Mouse (Mus musculus) MEL (cell line): ENCODE results near the gene Cdkl3.

Experiments used
- CTCF ChIP-seq, 3 experiments: IDR thresholded peaks in 2 of 3; conservative IDR thresholded peaks in 1 of 3; 2 replicates each; pipeline ENCODE4 v1.5.1; 2011 to 2012; ENCODE audit warnings: low read length in 3 of 3, low read depth in 2 of 3, mild to moderate bottlenecking in 2 of 3, improper control_type of control experiment in 1 of 3, inconsistent platforms in 1 of 3, mixed read lengths in 1 of 3, moderate library complexity in 1 of 3; ENCODE audit not compliant: control insufficient read depth in 1 of 3, insufficient read depth in 1 of 3, poor library complexity in 1 of 3, severe bottlenecking in 1 of 3
- TAL1 ChIP-seq: IDR thresholded peaks from 2 replicates; pipeline ENCODE4 v1.6.1; 2012; ENCODE audit warnings: mild to moderate bottlenecking, inconsistent platforms, low read length, moderate library complexity, mixed read lengths

DNA sequence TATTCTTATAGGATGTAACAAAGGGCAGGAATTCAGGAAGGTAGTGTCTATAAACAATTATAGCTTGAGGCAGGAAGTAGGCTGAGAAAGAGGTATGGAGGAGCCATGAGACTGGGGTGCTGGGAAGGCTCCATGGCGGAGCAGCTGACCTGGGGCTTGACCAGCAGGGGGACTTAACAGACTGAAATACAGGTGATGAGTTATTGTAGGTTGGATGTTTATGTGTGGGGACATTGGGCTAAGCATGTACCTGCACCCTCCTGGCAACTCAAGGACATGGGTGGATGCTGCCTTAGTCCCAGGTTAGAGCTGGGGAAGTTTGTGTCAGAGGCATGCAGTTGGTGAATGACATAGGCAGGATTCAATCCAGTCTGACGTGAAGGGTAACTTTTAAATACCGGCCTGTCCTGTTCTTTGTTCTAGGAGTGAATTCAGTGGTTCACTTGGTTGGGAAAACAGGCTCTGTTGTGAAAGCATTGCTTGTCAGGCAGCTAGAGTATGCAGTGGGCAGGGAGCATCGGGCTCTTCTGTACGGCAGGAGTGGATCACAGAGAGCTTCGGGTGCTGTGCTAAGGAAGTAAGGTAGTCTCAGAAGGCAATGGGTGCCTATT is 72.8 kb downstream of the Cdkl3 start:
- no peak for TF ChIP-seq CTCF (IDR thresholded peaks at IDR 0.05 in 2 of 3, conservative IDR thresholded peaks at IDR 0.05 in 1 of 3; ENCODE audit: control insufficient read depth in 1 of 3, insufficient read depth in 1 of 3, low read depth in 2 of 3, low read length in 3 of 3, poor library complexity in 1 of 3, severe bottlenecking in 1 of 3)
- TF ChIP-seq TAL1: no peak
